Mouse (Mus musculus) cerebellum, adult 8-10 months (tissue): ENCODE data around the gene Sipa1l3.

Source experiments
- DNase-seq: peaks from one replicate; pipeline ENCODE4 v3.0.0; 2022

The Sipa1l3 gene

DNA sequence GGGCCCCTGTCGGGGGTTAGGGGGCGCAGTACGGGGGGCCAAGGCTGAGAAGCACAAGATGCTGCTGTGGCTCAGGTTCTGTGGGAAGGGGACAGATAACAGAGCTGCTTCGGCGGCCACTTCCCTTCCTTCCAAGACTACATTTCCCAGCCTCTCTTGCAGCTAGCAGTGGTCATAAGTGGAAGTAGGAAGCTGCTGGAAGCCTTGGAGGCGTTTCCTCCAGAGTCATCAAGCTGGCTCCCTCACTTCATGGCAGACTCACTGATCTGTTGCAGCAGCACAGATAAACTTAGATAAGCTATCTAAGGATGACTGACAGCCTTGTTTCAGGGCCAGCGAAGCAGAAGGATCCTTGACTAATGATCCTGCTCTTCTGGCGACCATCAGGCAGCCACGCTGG lies 76.6 kb downstream of the Sipa1l3 start:
- no peak for DNase-seq

GRCm38 (mm10) chr7:29441151-29441550 lies 77.3 kb downstream of the Sipa1l3 start:
- no peak for DNase-seq

GRCm38 (mm10) chr7:29438655-29439282 lies 79.7 kb downstream of the Sipa1l3 start:
- no peak for DNase-seq

- no peak for DNase-seq
Measured at GRCm38 (mm10) chr7:29438204-29438603, 80.2 kb downstream of the Sipa1l3 start.

DNA sequence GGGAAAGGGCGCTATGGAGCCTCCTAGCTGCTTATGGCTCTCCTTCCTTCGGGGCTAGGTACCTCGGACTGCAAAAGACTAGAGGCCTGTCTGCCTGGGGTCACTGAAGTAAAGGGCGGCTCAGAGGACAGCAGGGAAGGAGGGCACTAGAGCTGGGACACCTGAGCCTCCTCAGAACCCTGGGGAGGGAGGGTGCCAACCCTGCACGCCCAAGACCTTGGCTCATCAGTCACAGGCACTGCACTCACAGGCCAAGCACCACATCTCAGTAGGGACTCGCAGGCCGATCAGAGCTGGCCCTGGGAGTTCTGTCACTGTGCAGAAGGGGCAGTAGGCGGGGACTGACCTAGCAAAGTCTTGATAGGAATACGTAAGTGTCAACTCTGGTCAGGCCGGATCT lies 81.4 kb downstream of the Sipa1l3 start:
- DNase-seq = no peak

- no peak for DNase-seq
Measured at GRCm38 (mm10) chr7:29434313-29435035, 84.0 kb downstream of the Sipa1l3 start.

GRCm38 (mm10) chr7:29433725-29434124 lies 84.7 kb downstream of the Sipa1l3 start:
- DNase-seq = no peak

GRCm38 (mm10) chr7:29432947-29433553 lies 85.4 kb downstream of the Sipa1l3 start:
- DNase-seq = no peak

GRCm38 (mm10) chr7:29432180-29432946 lies 86.1 kb downstream of the Sipa1l3 start:
- DNase-seq = no peak

DNA sequence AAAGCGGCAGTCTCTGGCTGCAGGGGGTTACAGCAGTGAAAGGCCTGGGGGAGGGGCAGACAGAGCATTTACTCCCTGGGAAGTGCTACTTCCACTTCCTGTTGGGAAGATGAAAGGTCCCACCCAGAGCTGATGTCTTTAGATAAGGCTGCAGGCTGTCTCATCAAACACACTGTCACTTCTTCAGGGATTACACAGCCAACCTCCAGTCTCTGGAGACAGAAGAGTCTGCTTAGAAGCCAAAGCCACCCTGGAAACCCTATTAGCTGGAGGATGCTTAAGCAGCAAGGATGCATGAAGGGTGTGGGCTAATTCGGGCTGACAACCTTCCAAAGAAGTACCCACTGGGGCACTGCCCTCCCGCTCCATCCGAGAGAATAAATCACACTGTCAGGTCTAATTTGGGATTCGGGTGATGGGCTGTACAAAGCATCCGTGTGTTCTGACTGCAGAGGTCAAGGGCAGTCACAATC lies 87.7 kb downstream of the Sipa1l3 start:
- DNase-seq = no peak

DNA sequence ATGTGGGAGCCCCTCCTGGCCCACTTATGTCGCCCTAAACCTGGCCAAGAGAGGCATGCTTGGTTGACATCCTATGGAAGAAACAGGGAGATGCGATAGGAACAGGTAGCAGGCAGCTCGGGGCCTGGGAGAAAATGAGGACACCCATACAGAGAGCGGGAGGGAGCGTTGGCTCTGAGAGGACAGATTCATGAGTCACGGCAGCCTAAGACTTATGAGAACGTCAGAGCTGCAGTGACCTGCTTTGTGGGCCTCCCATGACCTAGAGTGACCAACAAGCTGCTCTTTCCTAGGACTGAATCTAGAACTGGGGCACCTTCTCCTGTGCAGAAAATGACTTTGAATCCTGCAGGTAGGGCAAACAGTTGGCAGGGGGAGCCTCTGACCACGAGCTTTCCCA lies 92.4 kb downstream of the Sipa1l3 start:
- no peak for DNase-seq

DNA sequence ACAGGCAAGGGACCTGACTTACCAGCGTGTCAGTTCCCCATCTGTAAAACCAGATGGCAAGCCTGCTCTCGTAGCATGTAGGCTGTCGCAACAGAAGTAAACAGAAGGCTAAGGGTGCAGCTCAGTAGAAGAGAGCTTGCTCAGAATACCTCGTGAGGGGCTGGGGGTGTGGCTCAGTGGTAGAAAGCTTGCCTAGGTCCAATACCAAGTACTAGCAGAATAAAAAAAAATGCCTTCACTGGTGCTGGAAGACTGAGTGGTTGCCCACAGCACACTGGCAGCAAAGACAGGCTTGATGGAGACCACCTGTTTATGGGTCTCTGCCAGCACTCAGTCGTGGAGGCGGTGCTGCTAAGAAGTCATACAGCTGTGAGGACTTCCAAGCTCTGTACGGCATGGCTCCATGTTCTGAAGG lies 93.0 kb downstream of the Sipa1l3 start:
- DNase-seq = no peak

- DNase-seq = no peak
Measured at GRCm38 (mm10) chr7:29424690-29425089, 93.8 kb downstream of the Sipa1l3 start.

- no peak for DNase-seq
Measured at GRCm38 (mm10) chr7:29421909-29422244, 96.6 kb downstream of the Sipa1l3 start.

GRCm38 (mm10) chr7:29421240-29421908 lies 97.1 kb downstream of the Sipa1l3 start:
- DNase-seq = no peak

GRCm38 (mm10) chr7:29419836-29420235 lies 98.6 kb downstream of the Sipa1l3 start:
- no peak for DNase-seq

DNA sequence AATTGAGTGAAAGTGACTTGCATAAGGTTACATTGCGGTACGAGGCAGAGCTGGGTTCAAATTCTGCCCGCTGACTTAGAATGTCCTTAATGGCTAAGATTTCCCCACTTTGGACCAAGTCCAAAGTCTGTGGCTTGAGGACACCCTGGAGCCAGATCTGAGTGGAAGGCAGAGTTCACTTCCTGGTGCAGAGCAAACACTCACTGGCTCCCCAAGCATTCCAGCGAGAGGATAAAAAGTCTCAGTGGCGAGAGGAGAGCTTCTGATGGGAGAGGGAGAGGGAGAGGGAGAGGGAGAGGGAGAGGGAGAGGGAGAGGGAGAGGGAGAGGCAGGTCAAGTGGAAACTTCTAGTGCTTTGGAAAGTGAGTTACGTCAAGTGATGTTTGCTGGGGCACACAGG lies 100.2 kb downstream of the Sipa1l3 start:
- DNase-seq = no peak

DNA sequence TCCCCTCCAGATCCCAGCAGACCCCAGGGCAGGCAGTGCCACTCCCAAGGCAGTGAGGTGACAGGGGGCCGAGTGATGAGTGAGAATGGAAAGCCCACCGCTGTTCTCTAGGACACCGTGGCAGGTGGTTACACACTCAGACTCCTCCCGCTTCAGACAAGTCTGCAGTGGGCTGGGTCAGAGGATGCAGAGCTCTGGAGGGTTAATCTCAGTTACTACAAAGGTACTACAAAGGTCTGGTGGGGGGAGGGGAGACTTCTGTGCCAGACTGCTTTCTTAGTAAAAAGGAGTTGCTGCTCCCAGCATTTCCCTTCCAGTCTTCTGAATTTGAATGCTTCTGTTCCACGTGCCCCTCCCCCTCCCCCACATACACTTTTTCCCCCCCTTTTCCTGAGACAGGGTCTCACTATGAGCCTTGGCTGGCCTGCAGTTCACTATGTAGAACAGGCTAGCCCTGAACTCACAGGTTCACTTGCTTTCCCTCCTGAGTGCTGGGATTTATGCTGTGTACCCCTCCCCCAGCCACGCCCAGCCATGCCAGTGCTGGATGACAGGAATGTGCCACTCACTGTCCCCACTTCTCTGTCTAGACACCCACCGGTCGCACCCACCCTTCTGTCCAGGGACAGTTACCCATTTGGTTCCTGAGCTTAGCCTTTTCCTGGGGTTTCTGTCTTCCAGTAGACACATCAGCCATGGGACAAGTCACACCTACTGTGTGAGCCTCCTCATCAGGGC lies 100.9 kb downstream of the Sipa1l3 start:
- DNase-seq = no peak

DNA sequence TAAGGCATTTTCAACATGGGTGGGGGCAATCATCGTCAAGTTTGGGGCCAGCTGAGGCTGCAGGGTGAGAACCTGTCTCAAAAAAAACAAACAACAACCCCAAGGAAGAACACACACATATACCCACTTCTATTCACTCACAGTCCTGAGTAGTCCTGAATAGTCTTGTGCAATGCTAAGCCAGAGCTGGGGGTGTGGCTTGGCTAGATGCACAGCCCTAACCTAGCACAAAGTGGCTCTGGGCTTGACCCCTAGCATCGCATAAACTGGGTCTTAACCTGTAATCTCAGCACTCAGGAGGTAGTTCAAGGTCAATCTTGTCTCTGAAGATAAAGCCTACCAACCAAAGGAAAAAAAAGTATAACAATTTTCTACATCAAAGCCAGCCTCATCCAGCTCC lies 101.5 kb downstream of the Sipa1l3 start:
- DNase-seq = no peak

- no peak for DNase-seq
Measured at GRCm38 (mm10) chr7:29411838-29412580, 106.4 kb downstream of the Sipa1l3 start.

DNA sequence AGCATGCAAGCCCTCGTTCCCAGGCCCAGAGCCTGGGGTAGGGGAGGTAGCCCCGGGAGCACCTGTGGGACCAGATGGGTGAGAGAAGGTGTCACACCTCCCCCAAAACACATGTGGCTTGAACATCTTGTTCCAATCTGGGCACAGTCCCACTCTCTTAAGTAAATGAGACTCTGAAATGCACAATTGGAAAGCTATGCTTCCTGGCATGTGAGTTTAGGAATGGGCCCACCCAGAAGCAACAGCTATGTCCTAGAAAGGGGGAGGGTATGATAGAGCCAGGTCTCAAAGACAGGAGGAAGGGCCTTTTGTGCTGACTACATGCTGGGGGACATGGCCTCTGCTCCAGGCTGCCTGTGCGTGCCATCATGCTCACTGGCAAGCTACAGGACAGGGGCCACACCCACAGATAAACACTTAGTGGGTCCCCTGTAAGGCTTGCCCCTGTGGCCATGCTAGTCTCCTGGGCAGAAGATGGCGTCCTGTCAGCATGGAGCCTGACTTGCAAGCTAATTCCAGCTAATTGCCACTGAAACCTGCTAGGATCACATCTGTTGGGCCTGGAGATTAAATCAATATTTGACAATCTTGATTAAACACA lies 107.1 kb downstream of the Sipa1l3 start:
- DNase-seq = no peak
